In the genomic region with DNA sequence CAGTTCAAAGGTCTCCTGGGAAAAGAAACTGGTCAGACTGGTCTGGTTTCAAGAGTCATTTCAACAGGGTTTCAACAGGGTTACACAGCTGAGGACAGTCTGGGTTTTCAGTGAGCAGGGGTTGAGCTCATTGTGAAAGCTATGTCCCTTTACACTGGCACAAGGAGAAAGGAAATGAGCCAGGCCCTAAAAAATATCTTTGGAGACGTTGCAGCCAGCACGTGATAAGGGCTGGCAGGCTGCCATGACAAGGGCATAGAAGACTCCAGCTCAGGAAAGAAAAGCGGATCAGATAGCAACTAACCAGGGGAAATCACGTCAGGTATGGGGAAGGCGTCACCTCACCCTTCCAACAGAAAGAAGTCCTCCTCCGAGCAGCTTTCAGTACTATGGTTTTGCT, we compare ENCODE assay signal across 8 mouse cellular contexts. TPM values are rescaled to one million over a fixed set of nuclear protein-coding genes. Genes with fewer than 3 reads are reported as not detected.
DNase-seq lines count a peak whose midpoint lies in the region; ATAC-seq and TF ChIP-seq lines count a peak whose summit lies in the region.

No protein-coding gene starts in this region.

- peak; percentile 40; the same call in 1 of the 2 replicates for ATAC-seq in forebrain, embryonic 14.5 days
- no peak for ATAC-seq in forebrain, embryonic 11.5 days (replicated peaks; ENCODE audit: low FRiP score)
- ATAC-seq in Patski = peak; percentile 13

- no peak overlapping the region for H3K27ac ChIP-seq in forebrain, embryonic 14.5 days (ENCODE audit: low read depth, low read length)
- no peak overlapping the region for H3K27ac ChIP-seq in forebrain, embryonic 11.5 days (ENCODE audit: low read depth, low read length)

- WGBS in forebrain, embryonic 14.5 days = 42% methylated on average over 6 of the region's 6 CpGs
- 80% methylated on average over 6 of the region's 6 CpGs for WGBS in forebrain, embryonic 11.5 days

- no peak for TF ChIP-seq CTCF in Patski (IDR thresholded peaks at IDR 0.05)

- no peak overlapping the region for H3K4me3 ChIP-seq in forebrain, embryonic 14.5 days (ENCODE audit: low read depth, low read length)
- no peak overlapping the region for H3K4me3 ChIP-seq in forebrain, embryonic 11.5 days (ENCODE audit: low read depth, low read length)

- in situ Hi-C loops in Patski (cut with MboI; ENCODE audit: low pct_unique_long_range_greater_than_20kb) = no loop called here

- no peaks in the 10 kb centered on the region for H3K36me3 ChIP-seq in forebrain, embryonic 14.5 days (ENCODE audit: control insufficient read depth, insufficient read depth, low read length)
- no peaks in the 10 kb centered on the region for H3K36me3 ChIP-seq in forebrain, embryonic 11.5 days (ENCODE audit: control insufficient read depth, insufficient read depth, low read length)

- DNase-seq in forebrain, embryonic 14.5 days (ENCODE audit: low spot score) = peak; percentile 58
- no peak for DNase-seq in forebrain, embryonic 11.5 days (ENCODE audit: low spot score)
- no peak for DNase-seq in Patski (ENCODE audit: low read depth, low spot score)
- peak; percentile 63 for DNase-seq in gastrocnemius, postnatal 10 days
- peak; percentile 85 for DNase-seq in kidney, adult 18-20 months
- DNase-seq in lung, postnatal 10 days = peak; percentile 89
- no peak for DNase-seq in natural killer cell, adult 2 months (ENCODE audit: low spot score in 2 of 2)
- no peak for DNase-seq in embryo, embryonic 10 days (ENCODE audit: low spot score)

- H3K27me3 ChIP-seq in forebrain, embryonic 14.5 days (replicated peaks; ENCODE audit: control insufficient read depth, insufficient read depth, low read length) = no peaks in the 10 kb centered on the region
- H3K27me3 ChIP-seq in forebrain, embryonic 11.5 days (ENCODE audit: control insufficient read depth, insufficient read depth, low read length) = no peaks in the 10 kb centered on the region
- no peaks in the 10 kb centered on the region for H3K27me3 ChIP-seq in Patski

- POLR2A ChIA-PET in Patski (lab: Charles Lee) = interaction anchor here (0.6 to 1.4 kb wide), 3 partner anchors 11 to 87 kb away, joined by 3 to 4 read pairs (median 4); no protein-coding TSS in a partner anchor

- H3K4me1 ChIP-seq in forebrain, embryonic 14.5 days (ENCODE audit: control insufficient read depth, insufficient read depth, low read length) = no peaks in the 10 kb centered on the region
- H3K4me1 ChIP-seq in forebrain, embryonic 11.5 days (replicated peaks; ENCODE audit: control insufficient read depth, insufficient read depth, low read length) = no peaks in the 10 kb centered on the region

- no peak overlapping the region for H3K9ac ChIP-seq in forebrain, embryonic 14.5 days (ENCODE audit: low read length)
- H3K9ac ChIP-seq in forebrain, embryonic 11.5 days (ENCODE audit: low read length) = no peak overlapping the region

- no peak overlapping the region for H3K4me2 ChIP-seq in forebrain, embryonic 14.5 days (ENCODE audit: low read length)
- no peak overlapping the region for H3K4me2 ChIP-seq in forebrain, embryonic 11.5 days (ENCODE audit: low read depth, low read length, severe bottlenecking)

- H3K9me3 ChIP-seq in forebrain, embryonic 14.5 days (replicated peaks; ENCODE audit: control insufficient read depth, low read length) = no peaks in the 10 kb centered on the region
- H3K9me3 ChIP-seq in forebrain, embryonic 11.5 days (ENCODE audit: control insufficient read depth, low read length) = no peaks in the 10 kb centered on the region

- CTCF ChIA-PET in Patski (lab: Charles Lee) = interaction anchor here (1.0 to 2.6 kb wide), 6 partner anchors 11 to 95 kb away, joined by 3 to 12 read pairs (median 4); no protein-coding TSS in a partner anchor

RNA-seq across cellular contexts. Expression of a gene that starts 43.9 kb away (rescaled TPM):
- 3.1 and 4.7 TPM in 2 replicates for polyA plus RNA-seq in forebrain, embryonic 14.5 days (2014; fragmentation: Nextera tagmentation; extraction: Ambion mirVana)
- 1.8 and 1.9 TPM in 2 replicates for polyA plus RNA-seq in forebrain, embryonic 11.5 days (2014; fragmentation: Nextera tagmentation; extraction: Ambion mirVana)
- polyA plus RNA-seq in Patski (2021) = 0.21 TPM
- total RNA-seq in gastrocnemius, postnatal 10 days (2021) = 1 to 10 TPM in 1 of 2 experiments, under 1 TPM in 1; 0.96 to 1.4 TPM

Comparison
In these comparisons a context has a peak if more than half of its experiments do, and no peak if none do; other contexts are left out.
1. DNase-seq: peak in forebrain, embryonic 14.5 days (single experiment), gastrocnemius, postnatal 10 days (single experiment), kidney, adult 18-20 months (single experiment) and lung, postnatal 10 days (single experiment); none in forebrain, embryonic 11.5 days (single experiment), Patski (single experiment), natural killer cell, adult 2 months (0 of 2) and embryo, embryonic 10 days (single experiment).